ENCODE assay signal across 8 mouse cellular contexts in genomic region chr5:136198474-136199391, GRCm38 (mm10). TPM values are rescaled to one million over a fixed set of nuclear protein-coding genes. Genes with fewer than 3 reads are reported as not detected.
DNase-seq lines count a peak whose midpoint lies in the region; ATAC-seq lines count a peak whose summit lies in the region.

TSS of gene Prkrip1 (minus strand) at chr5:136198963.

- H3K9me3 ChIP-seq in hindbrain, embryonic 14.5 days (ENCODE audit: control insufficient read depth, low read length): no peaks in the 10 kb centered on the region

- H3K4me3 ChIP-seq in hindbrain, embryonic 14.5 days (replicated peaks; ENCODE audit: low read length): peak within 1 kb of the TSS; percentile 74

- H3K27ac ChIP-seq in hindbrain, embryonic 14.5 days: peak within 1 kb of the TSS; percentile 80

- H3K27me3 ChIP-seq in hindbrain, embryonic 14.5 days (ENCODE audit: control insufficient read depth, insufficient read depth, low read length): no peaks in the 10 kb centered on the region

- H3K9ac ChIP-seq in hindbrain, embryonic 14.5 days: peak within 1 kb of the TSS; percentile 83

- WGBS in hindbrain, embryonic 14.5 days: under 1% methylated on average over 62 of the region's 62 CpGs

- peaks cover 35% of the 10 kb centered on the region for H3K36me3 ChIP-seq in hindbrain, embryonic 14.5 days (replicated peaks; ENCODE audit: control insufficient read depth, insufficient read depth)

- H3K4me2 ChIP-seq in hindbrain, embryonic 14.5 days (replicated peaks): peak within 1 kb of the TSS; percentile 88

- peaks cover 8% of the 10 kb centered on the region for H3K4me1 ChIP-seq in hindbrain, embryonic 14.5 days (replicated peaks; ENCODE audit: control insufficient read depth, insufficient read depth, low read length)

- ATAC-seq in hindbrain, embryonic 14.5 days (ENCODE audit: low FRiP score): peak; percentile 84

- peak; percentile 97 for DNase-seq in R1 (ENCODE audit: low read depth, low spot score)
- peak; percentile 96 for DNase-seq in cerebellum, postnatal 25 days
- DNase-seq in frontal cortex, postnatal 25 days (ENCODE audit: low spot score in 2 of 2): peak; percentile 85 to 91
- peak; percentile 99 for DNase-seq in hindbrain, embryonic 14.5 days (ENCODE audit: low spot score)
- DNase-seq in layer of hippocampus, postnatal 36 days: peak; percentile 90 to 94
- DNase-seq in lung, postnatal 36 days: peak; percentile 91
- DNase-seq in retina, postnatal 1 day: peak; percentile 97
- peak; percentile 86 to 89 for DNase-seq in urinary bladder, adult 18-20 months (ENCODE audit: low spot score in 2 of 2)

RNA-seq across cellular contexts. Expression of gene Prkrip1, which starts in this region (rescaled TPM):
- 59.0 and 61.7 TPM in 2 replicates for polyA plus RNA-seq in hindbrain, embryonic 14.5 days (2014; fragmentation: Nextera tagmentation; extraction: Ambion mirVana)
- total RNA-seq in layer of hippocampus, postnatal 36 days (2021): 10 to 100 TPM; 35.2 to 41.4 TPM

Comparison
In these comparisons a context has a peak if more than half of its experiments do, and no peak if none do; other contexts are left out.
1. Peak in every context shown above with its lines: DNase-seq, ATAC-seq, H3K4me3 ChIP-seq and H3K27ac ChIP-seq.